Mouse (Mus musculus): ENCODE measurements around the gene Hexdc.

GRCm38 (mm10) chr11:121173203-121173602 is 31.0 kb upstream of the Hexdc start:
- no peak for TF ChIP-seq CTCF (conservative IDR thresholded peaks at IDR 0.05; ENCODE audit: insufficient read depth, insufficient read length, low read depth, low read length)
- no peak for TF ChIP-seq POLR2A (IDR thresholded peaks at IDR 0.05; ENCODE audit: low read depth, low read length)

Measured in kidney, adult 2 months (tissue).